Mouse (Mus musculus) cerebellum, adult 2 months (tissue): ENCODE results near the gene Eno1.

Experiments used
- CTCF ChIP-seq: fragments of 200-500 bp; IDR thresholded peaks from 2 replicates; pipeline ENCODE4 v1.5.1; 2011; ENCODE audit warnings: low read depth, mild to moderate bottlenecking, control low read depth, low read length, moderate library complexity, borderline replicate concordance; ENCODE audit not compliant: insufficient read depth
- POLR2A ChIP-seq: fragments of 200-500 bp; IDR thresholded peaks from 2 replicates; pipeline ENCODE4 v1.6.1; 2011; ENCODE audit warnings: low read length, control low read depth, borderline replicate concordance; ENCODE audit not compliant: insufficient read depth

- TF ChIP-seq POLR2A (no peak), CTCF (no peak)
These were observed 58.3 kb downstream of the Eno1 start for GRCm38 (mm10) chr4:150294870-150295269.
